Mouse (Mus musculus): ENCODE measurements at regions not wholly inside any gene's neighbourhood (a gene's known extent, or its start where the extent isn't known, plus 50 kb on each side); places are given as distances from the start of the nearest gene placed in this dataset.

GRCm38 (mm10) chr4:98201102-98201501 is 182.0 kb downstream of the Tm2d1 start:
- in situ Hi-C loops (cut with MboI, MseI): no loop called here

GRCm38 (mm10) chr4:98200701-98201100 is 182.4 kb downstream of the Tm2d1 start:
- in situ Hi-C loops (cut with MboI, MseI): no loop called here

- in situ Hi-C loops (cut with MboI, MseI): no loop called here
These were observed 192.8 kb downstream of the Tm2d1 start for GRCm38 (mm10) chr4:98190318-98190717.

GRCm38 (mm10) chr4:98189894-98190293 is 193.2 kb downstream of the Tm2d1 start:
- in situ Hi-C loops (cut with MboI, MseI): no loop called here

GRCm38 (mm10) chr4:98188944-98189343 is 194.2 kb downstream of the Tm2d1 start:
- in situ Hi-C loops (cut with MboI, MseI): no loop called here

GRCm38 (mm10) chr4:98187038-98187437 is 196.1 kb downstream of the Tm2d1 start:
- in situ Hi-C loops (cut with MboI, MseI): no loop called here

GRCm38 (mm10) chr4:98182053-98182355 is 201.1 kb downstream of the Tm2d1 start:
- in situ Hi-C loops (cut with MboI, MseI): no loop called here

- in situ Hi-C loops (cut with MboI, MseI): no loop called here
These were observed 201.7 kb downstream of the Tm2d1 start for GRCm38 (mm10) chr4:98181185-98182052.

GRCm38 (mm10) chr4:98180336-98180735 is 202.8 kb downstream of the Tm2d1 start:
- in situ Hi-C loops (cut with MboI, MseI): no loop called here

Data from regulatory T cell (primary cell).